Comparison of ENCODE assay signal across 29 mouse cellular contexts in the genomic region with DNA sequence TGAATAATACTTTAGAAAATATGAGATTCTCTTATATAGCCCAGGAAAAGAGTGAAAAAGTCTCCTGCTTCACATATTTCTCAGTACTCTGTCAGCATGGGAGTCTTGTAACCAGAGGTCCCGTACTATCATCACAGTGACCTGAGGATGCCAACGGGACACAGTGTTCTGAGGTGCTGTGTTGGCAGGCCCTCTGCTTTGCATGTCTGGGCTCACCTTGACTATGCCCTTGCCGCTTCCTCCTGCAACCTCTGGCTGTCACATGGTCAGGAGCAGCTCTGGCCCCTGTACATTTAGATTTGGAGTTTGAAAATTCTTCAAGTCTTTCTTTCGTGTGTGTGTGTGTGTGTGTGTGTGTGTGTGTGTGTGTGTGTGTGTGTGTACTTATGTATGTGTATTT. TPM values are rescaled to one million over a fixed set of nuclear protein-coding genes. Genes with fewer than 3 reads are reported as not detected.
DNase-seq lines count a peak whose midpoint lies in the region; ATAC-seq and TF ChIP-seq lines count a peak whose summit lies in the region.
"Had no signal": no experiment of that assay in that cellular context is flagged by ENCODE, and none has a peak within 500 bp of the region (broad histone marks: within the 10 kb centered on the region; RNA-seq: fewer than 3 reads in every experiment).

No protein-coding gene starts in this region.

- H3K27ac ChIP-seq in heart, embryonic 12.5 days (ENCODE audit: poor library complexity, severe bottlenecking) = no peak overlapping the region
- no peak overlapping the region for H3K27ac ChIP-seq in liver, adult 2 months (replicated peaks; ENCODE audit: insufficient read depth, low read depth, low read length)
- no peak overlapping the region for H3K27ac ChIP-seq in liver, embryonic 12.5 days
- H3K27ac ChIP-seq: forebrain, embryonic 10.5 days; hindbrain, embryonic 14.5 days; kidney, postnatal 0 days; limb, embryonic 15.5 days; midbrain, embryonic 15.5 days; neural tube, embryonic 13.5 days had no signal

- no peak for ATAC-seq in heart, embryonic 12.5 days (ENCODE audit: insufficient number of reproducible peaks, low FRiP score)
- no peak for ATAC-seq in liver, embryonic 12.5 days
- ATAC-seq in megakaryocyte-erythroid progenitor cell, adult 5-6 weeks (replicated peaks; ENCODE audit: low FRiP score, low TSS enrichment, poor library complexity, severe bottlenecking) = no peak
- ATAC-seq: activated CD4-positive, CD25-positive, alpha-beta regulatory T cell, adult 4 months; forebrain, embryonic 16.5 days; inflammation-experienced regulatory T-cells, adult 6 months; midbrain, embryonic 15.5 days had no signal

- 76% methylated on average over 4 of the region's 4 CpGs for WGBS in heart, embryonic 12.5 days
- WGBS in liver, adult 2 months = 88% methylated on average over 4 of the region's 4 CpGs
- 82% methylated on average over 4 of the region's 4 CpGs for WGBS in liver, embryonic 12.5 days (ENCODE audit: insufficient replicate concordance)

- TF ChIP-seq CTCF in liver, adult 2 months (IDR thresholded peaks at IDR 0.05; ENCODE audit: low read depth, low read length) = no peak

- no peak for TF ChIP-seq POLR2A in liver, adult 2 months (IDR thresholded peaks at IDR 0.05; ENCODE audit: extremely low read depth, insufficient read depth, low read length)

- no peak overlapping the region for H3K4me2 ChIP-seq in heart, embryonic 12.5 days
- no peak overlapping the region for H3K4me2 ChIP-seq in liver, embryonic 12.5 days
- H3K4me2 ChIP-seq: hindbrain, embryonic 14.5 days; limb, embryonic 15.5 days; midbrain, embryonic 15.5 days; neural tube, embryonic 13.5 days had no signal

- H3K4me1 ChIP-seq in heart, embryonic 12.5 days (replicated peaks) = peaks cover 36% of the 10 kb centered on the region
- H3K4me1 ChIP-seq in liver, adult 2 months (ENCODE audit: control insufficient read depth, insufficient read depth, low read length) = peaks cover 25% of the 10 kb centered on the region
- H3K4me1 ChIP-seq in liver, embryonic 12.5 days = peaks cover 15% of the 10 kb centered on the region
- H3K4me1 ChIP-seq: forebrain, embryonic 10.5 days; limb, embryonic 15.5 days; midbrain, embryonic 15.5 days; neural tube, embryonic 13.5 days had no signal

- H3K27me3 ChIP-seq in heart, embryonic 12.5 days (replicated peaks) = no peaks in the 10 kb centered on the region
- no peaks in the 10 kb centered on the region for H3K27me3 ChIP-seq in liver, adult 2 months (ENCODE audit: control insufficient read depth, insufficient read depth, low read length)
- H3K27me3 ChIP-seq in liver, embryonic 12.5 days (replicated peaks) = no peaks in the 10 kb centered on the region
- H3K27me3 ChIP-seq: CH12.LX; limb, embryonic 15.5 days; midbrain, embryonic 15.5 days; neural tube, embryonic 13.5 days had no signal

- H3K4me3 ChIP-seq in heart, embryonic 12.5 days = no peak overlapping the region
- H3K4me3 ChIP-seq in liver, adult 2 months (ENCODE audit: insufficient read depth, low read depth, low read length) = no peak overlapping the region
- H3K4me3 ChIP-seq in liver, embryonic 12.5 days = no peak overlapping the region
- H3K4me3 ChIP-seq: forebrain, embryonic 10.5 days; limb, embryonic 15.5 days; midbrain, embryonic 15.5 days; myocyte; neural tube, embryonic 13.5 days had no signal

- intact Hi-C loops in heart, postnatal 10 days (cut with DNase I) = loop anchor here (10.0 kb wide), 1 partner anchor 162 kb away; no protein-coding TSS in a partner anchor

- no peak overlapping the region for H3K9ac ChIP-seq in heart, embryonic 12.5 days
- H3K9ac ChIP-seq in liver, adult 2 months (ENCODE audit: low read depth, low read length) = no peak overlapping the region
- H3K9ac ChIP-seq in liver, embryonic 12.5 days = no peak overlapping the region
- H3K9ac ChIP-seq: hindbrain, embryonic 14.5 days; limb, embryonic 15.5 days; midbrain, embryonic 15.5 days; neural tube, embryonic 13.5 days had no signal

- H3K36me3 ChIP-seq in heart, embryonic 12.5 days = peaks cover 87% of the 10 kb centered on the region
- H3K36me3 ChIP-seq in liver, adult 2 months (ENCODE audit: control insufficient read depth, insufficient read depth, low read length) = peaks cover 15% of the 10 kb centered on the region
- peaks cover 75% of the 10 kb centered on the region for H3K36me3 ChIP-seq in liver, embryonic 12.5 days

- peak; percentile 51 for DNase-seq in heart, adult 8-10 months (ENCODE audit: low spot score)
- peak; percentile 20 for DNase-seq in liver, adult 2 months (ENCODE audit: extremely low read depth, low read depth, low spot score)
- DNase-seq in heart, postnatal 10 days = peak; percentile 55 to 71
- no peak for DNase-seq in cerebellum, adult 9-10 months
- DNase-seq: adrenal gland, adult 8-10 months; B cell, adult 2 months; cerebellum, adult 11-12 months; cerebellum, postnatal 14 days; gastrocnemius, postnatal 14 days; layer of hippocampus, adult 9-11 months; lung, postnatal 4 days; right cerebral cortex, adult 18-20 months; right cerebral cortex, postnatal 4 days; thymus, postnatal 14 days had no signal

- no peaks in the 10 kb centered on the region for H3K9me3 ChIP-seq in heart, embryonic 12.5 days (replicated peaks)
- H3K9me3 ChIP-seq in liver, embryonic 12.5 days (replicated peaks) = no peaks in the 10 kb centered on the region
- H3K9me3 ChIP-seq: forebrain, embryonic 10.5 days; G1E; limb, embryonic 15.5 days; midbrain, embryonic 15.5 days; neural tube, embryonic 13.5 days had no signal

- no peaks in the 10 kb centered on the region for H3K79me2 ChIP-seq in liver, adult 2 months (ENCODE audit: control insufficient read depth, insufficient read depth, low read length)

RNA-seq across cellular contexts. Expression of a gene that starts 34.8 kb away (rescaled TPM):
- under 1 TPM; 0.35 to 0.69 (median 0.42) TPM for total RNA-seq in heart, adult 8-10 months (2022)
- polyA plus RNA-seq in heart, embryonic 12.5 days (2016; fragmentation: Nextera tagmentation; extraction: Ambion mirVana) = 1.7 and 2.7 TPM in 2 replicates
- total RNA-seq in liver, adult 2 months (2014; rRNA removed) = 1.6 and 3.6 TPM in 2 replicates
- 2.5 and 3.3 TPM in 2 replicates for polyA plus RNA-seq in liver, adult 2 months (2012; rRNA removed)
- polyA plus RNA-seq in liver, embryonic 12.5 days (2016; fragmentation: Nextera tagmentation; extraction: Ambion mirVana) = 0.90 and 1.2 TPM in 2 replicates
- total RNA-seq in heart, postnatal 10 days (2021) = under 1 TPM; 0.38 to 0.79 TPM
- not detected in 2 replicates for total RNA-seq in megakaryocyte-erythroid progenitor cell, adult 5-6 weeks (2014; fragmentation: Nextera tagmentation)
- not detected in 2 replicates for total RNA-seq in megakaryocyte-erythroid progenitor cell, adult 5-6 weeks (2017)
- polyA plus RNA-seq: G1E had no signal
